Mouse (Mus musculus) adrenal gland, postnatal 4 days (tissue): ENCODE measurements around the gene Mfsd1. TPM values are rescaled to one million over a fixed set of nuclear protein-coding genes. Genes with fewer than 3 reads are reported as not detected.

Experiments
- DNase-seq, 2 experiments: peaks; one replicate each; pipeline ENCODE4 v3.0.0; 2021 to 2022; ENCODE audit warnings: low spot score in 2 of 2, mixed read lengths in 2 of 2
- total RNA-seq, 2 experiments: library from RNA; stranded (reverse); gene quantifications; 2 replicates each; pipeline ENCODE4 v1.2.3; 2021

The Mfsd1 gene
- total RNA-seq, 2 experiments from 2014 or later = 71.4 to 80.2 TPM

- DNase-seq = no peak
These were observed 19.1 kb downstream of the Mfsd1 start for GRCm38 (mm10) chr3:67601616-67602138.

- DNase-seq = no peak
These were observed 35.7 kb downstream of the Mfsd1 start for GRCm38 (mm10) chr3:67618222-67618621.

- no peak for DNase-seq
These were observed 42.1 kb downstream of the Mfsd1 start for GRCm38 (mm10) chr3:67624629-67625028.

- no peak for DNase-seq
These were observed 60.6 kb downstream of the Mfsd1 start for GRCm38 (mm10) chr3:67643135-67643534.

- DNase-seq = no peak
These were observed 63.3 kb downstream of the Mfsd1 start for GRCm38 (mm10) chr3:67645640-67646466.

Other genes starting within 250 kb of the Mfsd1 start
- 10 to 100 TPM; 12.6 to 16.4 TPM for gene Mlf1, start 208.6 kb upstream of the Mfsd1 start, total RNA-seq
- not detected for gene Gm17402, start 207.6 kb upstream of the Mfsd1 start, total RNA-seq
- 10 to 100 TPM; 79.5 to 82.8 TPM for gene Gfm1, start 152.6 kb upstream of the Mfsd1 start, total RNA-seq
- 10 to 100 TPM; 29.1 to 39.4 TPM for gene Lxn, start 118.8 kb upstream of the Mfsd1 start, total RNA-seq
- 1 to 10 TPM in 1 of 2 experiments, under 1 TPM in 1; 0.81 to 1.3 TPM for gene Rarres1, start 67.2 kb upstream of the Mfsd1 start, total RNA-seq